Comparison of ENCODE assay signal across 7 mouse cellular contexts in genomic region chr1:40171878-40172277, GRCm38 (mm10). TPM values are rescaled to one million over a fixed set of nuclear protein-coding genes. Genes with fewer than 3 reads are reported as not detected.
DNase-seq lines count a peak whose midpoint lies in the region; ATAC-seq and TF ChIP-seq lines count a peak whose summit lies in the region.

No protein-coding gene starts in this region.

- no peaks in the 10 kb centered on the region for H3K36me3 ChIP-seq in neural tube, embryonic 15.5 days
- H3K36me3 ChIP-seq in midbrain, embryonic 15.5 days (replicated peaks), result no peaks in the 10 kb centered on the region

- TF ChIP-seq CTCF in lung, adult 2 months (IDR thresholded peaks at IDR 0.05; ENCODE audit: insufficient read depth, low read length), result no peak

- intact Hi-C loops in heart, postnatal 25 days (cut with DNase I), result loop anchor here (5.0 kb wide), 1 partner anchor 55 kb away; no protein-coding TSS in a partner anchor
- intact Hi-C loops in left cerebral cortex, postnatal 25 days (cut with DNase I), result no loop called here

- no peak overlapping the region for H3K27ac ChIP-seq in neural tube, embryonic 15.5 days (replicated peaks)
- H3K27ac ChIP-seq in midbrain, embryonic 15.5 days, result no peak overlapping the region

- H3K4me3 ChIP-seq in lung, adult 2 months (replicated peaks; ENCODE audit: extremely low read depth, low read depth, low read length), result no peak overlapping the region
- H3K4me3 ChIP-seq in neural tube, embryonic 15.5 days (replicated peaks), result no peak overlapping the region
- H3K4me3 ChIP-seq in midbrain, embryonic 15.5 days, result no peak overlapping the region

- H3K4me1 ChIP-seq in lung, adult 2 months (ENCODE audit: control insufficient read depth, insufficient read depth, low read length), result peaks cover 3% of the 10 kb centered on the region; the same call in 1 of the 2 replicates
- H3K4me1 ChIP-seq in neural tube, embryonic 15.5 days, result no peaks in the 10 kb centered on the region
- no peaks in the 10 kb centered on the region for H3K4me1 ChIP-seq in midbrain, embryonic 15.5 days

- TF ChIP-seq POLR2A in lung, adult 2 months (IDR thresholded peaks at IDR 0.05; ENCODE audit: borderline replicate concordance, extremely low read depth, low read depth, low read length), result no peak

- no peaks in the 10 kb centered on the region; the same call in 1 of the 2 replicates for H3K9me3 ChIP-seq in neural tube, embryonic 15.5 days (replicated peaks)
- H3K9me3 ChIP-seq in midbrain, embryonic 15.5 days, result 0 out of 2 replicates have a peak, but pooled peaks cover 1% of the 10 kb centered on the region

- no peak overlapping the region for H3K9ac ChIP-seq in neural tube, embryonic 15.5 days (replicated peaks)
- H3K9ac ChIP-seq in midbrain, embryonic 15.5 days, result no peak overlapping the region

- WGBS in lung, adult 2 months, result 27% methylated on average over 5 of the region's 5 CpGs
- 76% methylated on average over 5 of the region's 5 CpGs for WGBS in neural tube, embryonic 15.5 days
- WGBS in midbrain, embryonic 15.5 days, result 73% methylated on average over 5 of the region's 5 CpGs

- no peak overlapping the region for H3K4me2 ChIP-seq in neural tube, embryonic 15.5 days
- H3K4me2 ChIP-seq in midbrain, embryonic 15.5 days, result no peak overlapping the region

- no peaks in the 10 kb centered on the region for H3K27me3 ChIP-seq in neural tube, embryonic 15.5 days (replicated peaks)
- H3K27me3 ChIP-seq in midbrain, embryonic 15.5 days (replicated peaks), result no peaks in the 10 kb centered on the region

- peak; percentile 100 for ATAC-seq in frontal cortex, adult (ENCODE audit: low TSS enrichment)
- no peak for ATAC-seq in neural tube, embryonic 15.5 days (ENCODE audit: low FRiP score)
- ATAC-seq in midbrain, embryonic 15.5 days (replicated peaks), result no peak

- peak; percentile 20 to 37 for DNase-seq in lung, adult 18-20 months
- DNase-seq in lung, adult 2 months, result no peak
- peak; percentile 50 for DNase-seq in heart, postnatal 25 days (ENCODE audit: low spot score)
- DNase-seq in left cerebral cortex, postnatal 25 days (ENCODE audit: low spot score in 2 of 2), result peak; percentile 41 to 90

RNA-seq across cellular contexts. Expression of gene Il1r1, which starts 53.0 kb away (rescaled TPM):
- 9.2 and 14.1 TPM in 2 replicates for polyA plus RNA-seq in lung, adult 2 months (2012; rRNA removed)
- 1 to 10 TPM; 6.0 to 6.1 TPM for total RNA-seq in heart, postnatal 25 days (2021)
- 1 to 10 TPM; 2.3 to 3.0 TPM for total RNA-seq in left cerebral cortex, postnatal 25 days (2021)
- 0.77 and 3.4 TPM in 2 replicates for polyA plus RNA-seq in neural tube, embryonic 15.5 days (2015; fragmentation: Nextera tagmentation; extraction: Ambion mirVana)
- 0.80 and 0.83 TPM in 2 replicates for polyA plus RNA-seq in midbrain, embryonic 15.5 days (2015; fragmentation: Nextera tagmentation; extraction: Ambion mirVana)
